Mouse (Mus musculus) stomach, postnatal 0 days (tissue): Measurements from ENCODE around the gene Pitpnm3. TPM values are rescaled to one million over a fixed set of nuclear protein-coding genes. Genes with fewer than 3 reads are reported as not detected.
"Not testable (repeated sequence)": the region's sequence is repeated elsewhere in the genome, so short reads cannot be mapped to it uniquely, and the experiment has no call there.

ENCODE experiments used
- ATAC-seq: fragments of 200-750 bp; cut with Nextera tagmentation; 2 replicates; pipeline ENCODE4 v1.8.0; 2017; ENCODE audit not compliant: low FRiP score, low TSS enrichment
- DNase-seq: peaks from one replicate; pipeline ENCODE4 v3.0.0-alpha.2; 2016; ENCODE audit warnings: low spot score
- H3K27ac ChIP-seq: fragments of 300-500 bp; sonication (generic); replicated peaks from 2 replicates; pipeline ENCODE4 v1.5.1; 2014; ENCODE audit warnings: mild to moderate bottlenecking, control low read depth
- H3K27me3 ChIP-seq: fragments of 300-500 bp; sonication (generic); 2 replicates; pipeline ENCODE4 v1.6.1; 2014; ENCODE audit warnings: low read length; ENCODE audit not compliant: control insufficient read depth, insufficient read depth
- H3K36me3 ChIP-seq: fragments of 300-500 bp; sonication (generic); 2 replicates; pipeline ENCODE4 v1.6.1; 2014; ENCODE audit warnings: low read length, mixed read lengths; ENCODE audit not compliant: control insufficient read depth, insufficient read depth
- H3K4me1 ChIP-seq: fragments of 300-500 bp; sonication (generic); replicated peaks from 2 replicates; pipeline ENCODE4 v1.6.1; 2014; ENCODE audit warnings: antibody characterized with exemption; ENCODE audit not compliant: control insufficient read depth, insufficient read depth
- H3K4me2 ChIP-seq: fragments of 300-500 bp; sonication (generic); replicated peaks from 2 replicates; pipeline ENCODE4 v1.6.1; 2014; ENCODE audit warnings: low read depth, mild to moderate bottlenecking, control low read depth, moderate library complexity
- H3K4me3 ChIP-seq: fragments of 300-500 bp; sonication (generic); 2 replicates; pipeline ENCODE4 v1.5.1; 2014; ENCODE audit warnings: low read depth, low read length, control low read depth
- H3K9ac ChIP-seq: fragments of 300-500 bp; sonication (generic); 2 replicates; pipeline ENCODE4 v1.6.1; 2014; ENCODE audit warnings: mild to moderate bottlenecking, low read length, control low read depth, mixed read lengths
- H3K9me3 ChIP-seq: fragments of 300-500 bp; sonication (generic); 2 replicates; pipeline ENCODE4 v1.6.1; 2016; ENCODE audit warnings: low read length; ENCODE audit not compliant: control insufficient read depth
- CTCF ChIP-seq: IDR thresholded peaks from 2 replicates; pipeline ENCODE4 v1.5.1; 2016; ENCODE audit warnings: antibody characterized with exemption, low read depth, mild to moderate bottlenecking, moderate library complexity
- EP300 ChIP-seq: optimal IDR thresholded peaks from 2 replicates; pipeline ENCODE3; 2016; ENCODE audit warnings: antibody characterized with exemption
- WGBS: fragments of 180-500 bp; shearing (Covaris S2); extraction: QIAGEN DNeasy Blood & Tissue Kit; methylation state at CpG from one replicate; pipeline ENCODE4 v1.1.7; 2014; 5-methylcytosine and 5-hydroxymethylcytosine counted together
- polyA plus RNA-seq: library from polyadenylated mRNA; unstranded; fragments of >200 nt; fragmentation: Nextera tagmentation; extraction: Ambion mirVana; gene quantifications from 2 replicates; pipeline ENCODE4 v1.2.1, GENCODE M21; 2015

The Pitpnm3 gene
- polyA plus RNA-seq, 1 experiment from 2014 or later: 1.2 TPM

GRCm38 (mm10) chr11:72174721-72175120 lies 39.1 kb upstream of the Pitpnm3 start:
- H3K36me3 ChIP-seq: peaks cover 17% of the 10 kb centered on the region
- H3K27ac ChIP-seq: no peak overlapping the region
- no peak for ATAC-seq
- WGBS: 91% methylated on average over 6 of the region's 6 CpGs
- no peaks in the 10 kb centered on the region for H3K9me3 ChIP-seq
- no peak overlapping the region for H3K4me2 ChIP-seq
- no peak overlapping the region for H3K4me3 ChIP-seq
- TF ChIP-seq CTCF (no peak), EP300 (no peak)
- H3K4me1 ChIP-seq: no peaks in the 10 kb centered on the region
- no peaks in the 10 kb centered on the region for H3K27me3 ChIP-seq
- no peak for DNase-seq
- H3K9ac ChIP-seq: no peak overlapping the region

- H3K27me3 ChIP-seq: no peaks in the 10 kb centered on the region
- 87% methylated on average over 5 of the region's 5 CpGs for WGBS
- peaks cover 18% of the 10 kb centered on the region for H3K36me3 ChIP-seq
These were observed 37.9 kb upstream of the Pitpnm3 start for GRCm38 (mm10) chr11:72173506-72173905.

GRCm38 (mm10) chr11:72171906-72172305 lies 36.3 kb upstream of the Pitpnm3 start:
- H3K4me1 ChIP-seq, H3K9me3 ChIP-seq, H3K27ac ChIP-seq, H3K27me3 ChIP-seq, H3K4me3 ChIP-seq, H3K9ac ChIP-seq, ATAC-seq, DNase-seq, H3K4me2 ChIP-seq: not testable (repeated sequence)
- 84% methylated on average over 4 of the region's 4 CpGs for WGBS
- H3K36me3 ChIP-seq: peaks cover 12% of the 10 kb centered on the region; the same call in 1 of the 2 replicates

More at GRCm38 (mm10) chr11:72173506-72173905, 37.9 kb upstream of the Pitpnm3 start:
- TF ChIP-seq EP300: no peak
- TF ChIP-seq CTCF: no peak
- Histone ChIP-seq H3K4me1 (no peaks in the 10 kb centered on the region), H3K9me3 (no peaks in the 10 kb centered on the region), H3K4me2 (no peak overlapping the region), H3K27ac (no peak overlapping the region), H3K9ac (no peak overlapping the region), H3K4me3 (no peak overlapping the region)
- ATAC-seq: no peak
- no peak for DNase-seq

GRCm38 (mm10) chr11:72169871-72170270 lies 34.3 kb upstream of the Pitpnm3 start:
- no peak overlapping the region for H3K4me2 ChIP-seq
- ATAC-seq: no peak
- H3K4me3 ChIP-seq: no peak overlapping the region
- DNase-seq: no peak
- H3K9ac ChIP-seq: no peak overlapping the region
- 68% methylated on average over 4 of the region's 4 CpGs for WGBS
- peaks cover 5% of the 10 kb centered on the region for H3K36me3 ChIP-seq
- no peak overlapping the region for H3K27ac ChIP-seq
- no peaks in the 10 kb centered on the region for H3K9me3 ChIP-seq
- no peaks in the 10 kb centered on the region for H3K4me1 ChIP-seq
- no peaks in the 10 kb centered on the region for H3K27me3 ChIP-seq
- TF ChIP-seq CTCF: no peak
- TF ChIP-seq EP300: no peak

GRCm38 (mm10) chr11:72163198-72163597 lies 27.6 kb upstream of the Pitpnm3 start:
- Histone ChIP-seq H3K9me3 (no peaks in the 10 kb centered on the region), H3K4me1 (no peaks in the 10 kb centered on the region), H3K9ac (no peak overlapping the region), H3K4me2 (no peak overlapping the region), H3K27ac (no peak overlapping the region), H3K4me3 (no peak overlapping the region), H3K36me3 (peaks cover 4% of the 10 kb centered on the region), H3K27me3 (no peaks in the 10 kb centered on the region)
- DNase-seq (no peak), ATAC-seq (no peak)
- WGBS: 83% methylated on average over 2 of the region's 2 CpGs
- TF ChIP-seq EP300 (no peak), CTCF (no peak)

- Histone ChIP-seq H3K9ac (no peak overlapping the region), H3K9me3 (no peaks in the 10 kb centered on the region), H3K27ac (no peak overlapping the region), H3K36me3 (peaks cover 3% of the 10 kb centered on the region; the same call in 1 of the 2 replicates), H3K4me1 (no peaks in the 10 kb centered on the region), H3K27me3 (no peaks in the 10 kb centered on the region), H3K4me2 (no peak overlapping the region), H3K4me3 (no peak overlapping the region)
- WGBS: 48% methylated on average over 2 of the region's 2 CpGs
- DNase-seq (no peak), ATAC-seq (no peak)
- TF ChIP-seq CTCF (no peak), EP300 (no peak)
These were observed 21.0 kb upstream of the Pitpnm3 start for GRCm38 (mm10) chr11:72156624-72157023.
